Mouse (Mus musculus): ENCODE results near the gene Bcl11a.

DNA sequence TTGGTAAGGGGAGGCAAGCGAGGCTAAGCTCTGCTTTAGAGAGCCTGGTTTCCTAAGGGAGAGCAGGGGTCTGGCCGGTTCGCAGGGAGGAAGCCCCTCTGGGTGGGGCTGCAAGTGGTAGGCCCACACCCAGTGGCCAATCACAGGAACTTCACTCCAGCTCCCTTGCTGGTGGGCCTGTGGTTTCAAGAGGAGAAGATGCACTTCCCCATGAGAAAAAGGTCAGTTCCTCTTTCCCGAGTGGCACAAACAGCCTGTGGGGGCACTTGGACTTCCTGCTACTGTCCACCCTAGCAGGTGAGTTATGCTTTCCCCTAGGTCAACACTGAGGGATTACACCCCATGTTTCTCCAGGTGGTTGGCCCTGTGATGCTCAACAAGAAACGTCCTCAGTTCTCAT is 107.1 kb downstream of the Bcl11a start:
- no peak for TF ChIP-seq CTCF (conservative IDR thresholded peaks at IDR 0.05; ENCODE audit: insufficient read depth, insufficient read length, low read depth, low read length)
- TF ChIP-seq POLR2A (IDR thresholded peaks at IDR 0.05; ENCODE audit: low read depth, low read length) = no peak

Measured in kidney, adult 2 months (tissue).